Mouse (Mus musculus) liver, embryonic 15.5 days (tissue): ENCODE results near the gene AC141477.1. TPM values are rescaled to one million over a fixed set of nuclear protein-coding genes. Genes with fewer than 3 reads are reported as not detected.

Experiments used
- ATAC-seq: fragments of 200-750 bp; cut with Nextera tagmentation; 2 replicates; pipeline ENCODE4 v1.8.0; 2017; ENCODE audit warnings: moderate number of reproducible peaks, mild to moderate bottlenecking, moderate library complexity; ENCODE audit not compliant: insufficient read depth
- H3K27ac ChIP-seq: fragments of 300-500 bp; sonication (generic); replicated peaks from 2 replicates; pipeline ENCODE4 v1.5.1; 2015; ENCODE audit warnings: mild to moderate bottlenecking, inconsistent platforms
- H3K27me3 ChIP-seq: fragments of 300-500 bp; sonication (generic); 2 replicates; pipeline ENCODE4 v1.6.1; 2015; ENCODE audit warnings: mild to moderate bottlenecking, inconsistent platforms
- H3K36me3 ChIP-seq: fragments of 300-500 bp; sonication (generic); replicated peaks from 2 replicates; pipeline ENCODE4 v1.6.1; 2015; ENCODE audit warnings: moderate library complexity, mild to moderate bottlenecking, inconsistent platforms
- H3K4me1 ChIP-seq: fragments of 300-500 bp; sonication (generic); replicated peaks from 2 replicates; pipeline ENCODE4 v1.6.1; 2015; ENCODE audit warnings: inconsistent platforms
- H3K4me2 ChIP-seq: fragments of 300-500 bp; sonication (generic); 2 replicates; pipeline ENCODE4 v1.6.1; 2015; ENCODE audit warnings: moderate library complexity, mild to moderate bottlenecking, inconsistent platforms
- H3K4me3 ChIP-seq: fragments of 300-500 bp; sonication (generic); replicated peaks from 2 replicates; pipeline ENCODE4 v1.5.1; 2015; ENCODE audit warnings: mild to moderate bottlenecking, inconsistent platforms
- H3K9ac ChIP-seq: fragments of 300-500 bp; sonication (generic); 2 replicates; pipeline ENCODE4 v1.6.1; 2015; ENCODE audit warnings: moderate library complexity, mild to moderate bottlenecking, inconsistent platforms
- H3K9me3 ChIP-seq: fragments of 300-500 bp; sonication (generic); replicated peaks from 2 replicates; pipeline ENCODE4 v1.6.1; 2016; ENCODE audit warnings: inconsistent platforms
- WGBS: fragments of 180-500 bp; shearing (Covaris S2); methylation state at CpG from one replicate; pipeline ENCODE4 v1.1.7; 2015; ENCODE audit warnings: mixed read lengths; ENCODE audit not compliant: insufficient replicate concordance; 5-methylcytosine and 5-hydroxymethylcytosine counted together
- polyA plus RNA-seq: library from polyadenylated mRNA; unstranded; fragments of >200 nt; fragmentation: Nextera tagmentation; extraction: Ambion mirVana; gene quantifications from 2 replicates; pipeline ENCODE4 v1.2.1, GENCODE M21; 2015

Gene AC141477.1
- polyA plus RNA-seq, 1 experiment from 2014 or later = not detected

GRCm38 (mm10) chr10:76455289-76455688 is 15.0 kb upstream of the AC141477.1 start:
- Histone ChIP-seq H3K4me1 (no peaks in the 10 kb centered on the region), H3K4me2 (no peak overlapping the region), H3K9ac (no peak overlapping the region), H3K36me3 (no peaks in the 10 kb centered on the region), H3K27me3 (no peaks in the 10 kb centered on the region), H3K27ac (no peak overlapping the region), H3K4me3 (no peak overlapping the region), H3K9me3 (no peaks in the 10 kb centered on the region)
- no peak for ATAC-seq
- WGBS = 38% methylated on average over 5 of the region's 5 CpGs

GRCm38 (mm10) chr10:76448851-76449250 is 8.6 kb upstream of the AC141477.1 start, which contains the start of gene 2610028H24Rik:
2610028H24Rik (plus strand) TSS chr10:76449081.
- Histone ChIP-seq H3K4me2 (no peak within 1 kb of the TSS), H3K27me3 (no peaks in the 10 kb centered on the region), H3K9me3 (no peaks in the 10 kb centered on the region), H3K4me1 (peaks cover 29% of the 10 kb centered on the region), H3K36me3 (no peaks in the 10 kb centered on the region), H3K4me3 (no peak within 1 kb of the TSS), H3K9ac (no peak within 1 kb of the TSS), H3K27ac (no peak within 1 kb of the TSS)
- 59% methylated on average over 5 of the region's 5 CpGs for WGBS
- no peak for ATAC-seq

- H3K9ac ChIP-seq = no peak overlapping the region
- no peak overlapping the region for H3K4me2 ChIP-seq
- no peak for ATAC-seq
- no peak overlapping the region for H3K4me3 ChIP-seq
- H3K36me3 ChIP-seq = no peaks in the 10 kb centered on the region
- 0 out of 2 replicates have a peak overlapping the region, but pooled peaks have one; percentile 24 for H3K27ac ChIP-seq
- no peaks in the 10 kb centered on the region for H3K27me3 ChIP-seq
- H3K9me3 ChIP-seq = no peaks in the 10 kb centered on the region
- peaks cover 38% of the 10 kb centered on the region for H3K4me1 ChIP-seq
- WGBS = 64% methylated on average over 15 of the region's 15 CpGs
Observed at GRCm38 (mm10) chr10:76447406-76448229, 7.4 kb upstream of the AC141477.1 start.

GRCm38 (mm10) chr10:76445996-76446681 is 5.9 kb upstream of the AC141477.1 start:
- WGBS = 16% methylated on average over 4 of the region's 4 CpGs
- Histone ChIP-seq H3K27ac (peak overlapping the region; percentile 46), H3K4me3 (no peak overlapping the region), H3K27me3 (no peaks in the 10 kb centered on the region), H3K4me2 (no peak overlapping the region), H3K36me3 (no peaks in the 10 kb centered on the region), H3K4me1 (peaks cover 46% of the 10 kb centered on the region), H3K9ac (no peak overlapping the region), H3K9me3 (no peaks in the 10 kb centered on the region)
- no peak for ATAC-seq

- H3K9ac ChIP-seq = peak within 1 kb of the TSS; percentile 80
- WGBS = under 1% methylated on average over 78 of the region's 78 CpGs
- H3K36me3 ChIP-seq = peaks cover 30% of the 10 kb centered on the region
- peaks cover 53% of the 10 kb centered on the region for H3K4me1 ChIP-seq
- peak within 1 kb of the TSS; percentile 81 for H3K4me3 ChIP-seq
- peak within 1 kb of the TSS; percentile 97 for H3K27ac ChIP-seq
- peak; percentile 98 for ATAC-seq
- H3K4me2 ChIP-seq = peak within 1 kb of the TSS; percentile 84
- no peaks in the 10 kb centered on the region for H3K27me3 ChIP-seq
- H3K9me3 ChIP-seq = no peaks in the 10 kb centered on the region
Observed at GRCm38 (mm10) chr10:76442178-76443088, 2.2 kb upstream of the AC141477.1 start, which contains the start of gene Pcnt. Pcnt (minus strand) TSS chr10:76442786.

- H3K27me3 ChIP-seq = no peaks in the 10 kb centered on the region
- no peak overlapping the region for H3K4me3 ChIP-seq
- 82% methylated on average over 9 of the region's 9 CpGs for WGBS
- H3K4me1 ChIP-seq = peaks cover 29% of the 10 kb centered on the region
- no peak overlapping the region for H3K27ac ChIP-seq
- ATAC-seq = no peak
- no peaks in the 10 kb centered on the region for H3K9me3 ChIP-seq
- no peak overlapping the region for H3K9ac ChIP-seq
- no peak overlapping the region for H3K4me2 ChIP-seq
- peaks cover 62% of the 10 kb centered on the region for H3K36me3 ChIP-seq
Observed at GRCm38 (mm10) chr10:76439107-76439890, 945 bp downstream of the AC141477.1 start.

- ATAC-seq = no peak
- WGBS = 84% methylated on average over 11 of the region's 11 CpGs
- H3K36me3 ChIP-seq = peaks cover 100% of the 10 kb centered on the region
Observed at GRCm38 (mm10) chr10:76433925-76434324, 6.3 kb downstream of the AC141477.1 start.

GRCm38 (mm10) chr10:76425674-76426073 is 14.6 kb downstream of the AC141477.1 start:
- H3K27ac ChIP-seq = no peak overlapping the region
- H3K9me3 ChIP-seq = no peaks in the 10 kb centered on the region
- no peak overlapping the region for H3K4me3 ChIP-seq
- H3K4me1 ChIP-seq = no peaks in the 10 kb centered on the region
- no peaks in the 10 kb centered on the region for H3K27me3 ChIP-seq
- no peak for ATAC-seq
- WGBS = 79% methylated on average over 7 of the region's 7 CpGs
- no peak overlapping the region for H3K9ac ChIP-seq
- H3K36me3 ChIP-seq = peaks cover 96% of the 10 kb centered on the region
- H3K4me2 ChIP-seq = no peak overlapping the region

More at GRCm38 (mm10) chr10:76433925-76434324, 6.3 kb downstream of the AC141477.1 start:
- no peak overlapping the region for H3K4me3 ChIP-seq
- no peaks in the 10 kb centered on the region for H3K9me3 ChIP-seq
- H3K27me3 ChIP-seq = no peaks in the 10 kb centered on the region
- no peaks in the 10 kb centered on the region for H3K4me1 ChIP-seq
- no peak overlapping the region for H3K9ac ChIP-seq
- no peak overlapping the region for H3K4me2 ChIP-seq
- H3K27ac ChIP-seq = no peak overlapping the region

GRCm38 (mm10) chr10:76416811-76417210 is 23.4 kb downstream of the AC141477.1 start:
- no peak for ATAC-seq
- Histone ChIP-seq H3K9me3 (no peaks in the 10 kb centered on the region), H3K4me2 (no peak overlapping the region), H3K27me3 (no peaks in the 10 kb centered on the region), H3K4me1 (no peaks in the 10 kb centered on the region), H3K4me3 (no peak overlapping the region), H3K36me3 (peaks cover 99% of the 10 kb centered on the region), H3K27ac (no peak overlapping the region), H3K9ac (no peak overlapping the region)
- WGBS = 89% methylated on average over 12 of the region's 12 CpGs

GRCm38 (mm10) chr10:76408520-76408919 is 31.7 kb downstream of the AC141477.1 start:
- no peak for ATAC-seq
- WGBS = 87% methylated on average over 10 of the region's 10 CpGs
- Histone ChIP-seq H3K36me3 (peaks cover 89% of the 10 kb centered on the region), H3K9ac (no peak overlapping the region), H3K27ac (no peak overlapping the region), H3K27me3 (no peaks in the 10 kb centered on the region), H3K4me2 (no peak overlapping the region), H3K4me1 (no peaks in the 10 kb centered on the region), H3K9me3 (no peaks in the 10 kb centered on the region), H3K4me3 (no peak overlapping the region)
